Comparison of ENCODE assay signal across 9 mouse cellular contexts in genomic region chr8:128594780-128595179, GRCm38 (mm10).
DNase-seq lines count a peak whose midpoint lies in the region; ATAC-seq and TF ChIP-seq lines count a peak whose summit lies in the region.
"Had no signal": no experiment of that assay in that cellular context is flagged by ENCODE, and none has a peak within 500 bp of the region (broad histone marks: within the 10 kb centered on the region; RNA-seq: fewer than 3 reads in every experiment).

No protein-coding gene starts in this region.

- TF ChIP-seq POLR2A in bone marrow macrophage, adult 2 months (IDR thresholded peaks at IDR 0.05; ENCODE audit: borderline replicate concordance, low read depth, low read length), result no peak

- H3K4me3 ChIP-seq in midbrain, embryonic 10.5 days, result no peak overlapping the region
- no peak overlapping the region for H3K4me3 ChIP-seq in midbrain, embryonic 16.5 days (ENCODE audit: low read depth, low read length)
- H3K4me3 ChIP-seq in bone marrow macrophage, adult 2 months (ENCODE audit: insufficient read depth, low read length), result no peak overlapping the region
- H3K4me3 ChIP-seq in liver, embryonic 12.5 days, result no peak overlapping the region

- H3K4me1 ChIP-seq in midbrain, embryonic 10.5 days, result peaks cover 18% of the 10 kb centered on the region
- no peaks in the 10 kb centered on the region for H3K4me1 ChIP-seq in midbrain, embryonic 16.5 days (ENCODE audit: control insufficient read depth, insufficient read depth, low read length)
- peaks cover 32% of the 10 kb centered on the region for H3K4me1 ChIP-seq in bone marrow macrophage, adult 2 months (ENCODE audit: control insufficient read depth, insufficient read depth, low read length)
- H3K4me1 ChIP-seq in liver, embryonic 12.5 days, result no peaks in the 10 kb centered on the region

- no peak overlapping the region; the same call in 1 of the 2 replicates for H3K27ac ChIP-seq in midbrain, embryonic 10.5 days (replicated peaks)
- H3K27ac ChIP-seq in midbrain, embryonic 16.5 days (ENCODE audit: low read length), result no peak overlapping the region
- H3K27ac ChIP-seq in bone marrow macrophage, adult 2 months (ENCODE audit: insufficient read depth, low read depth, low read length), result peak overlapping the region; percentile 64
- H3K27ac ChIP-seq in liver, embryonic 12.5 days, result no peak overlapping the region
- H3K27ac ChIP-seq: liver, embryonic 14.5 days had no signal

- TF ChIP-seq CTCF in bone marrow macrophage, adult 2 months (IDR thresholded peaks at IDR 0.05; ENCODE audit: low read depth, low read length), result no peak

- 18% methylated on average over 1 of the region's 1 CpGs for WGBS in midbrain, embryonic 10.5 days
- WGBS in midbrain, embryonic 16.5 days, result 19% methylated on average over 1 of the region's 1 CpGs
- WGBS in liver, embryonic 12.5 days (ENCODE audit: insufficient replicate concordance), result 21% methylated on average over 1 of the region's 1 CpGs

- H3K36me3 ChIP-seq in midbrain, embryonic 10.5 days, result no peaks in the 10 kb centered on the region
- no peaks in the 10 kb centered on the region for H3K36me3 ChIP-seq in midbrain, embryonic 16.5 days (ENCODE audit: control insufficient read depth, insufficient read depth, low read length)
- no peaks in the 10 kb centered on the region for H3K36me3 ChIP-seq in liver, embryonic 12.5 days

- no peak overlapping the region for H3K9ac ChIP-seq in midbrain, embryonic 16.5 days (ENCODE audit: low read depth, low read length)
- no peak overlapping the region for H3K9ac ChIP-seq in liver, embryonic 12.5 days
- H3K9ac ChIP-seq: liver, embryonic 14.5 days had no signal

- no peak for ATAC-seq in midbrain, embryonic 16.5 days
- peak; percentile 34 for ATAC-seq in megakaryocyte, adult 5-6 weeks (ENCODE audit: poor library complexity, severe bottlenecking)
- no peak for ATAC-seq in liver, embryonic 12.5 days

- H3K4me2 ChIP-seq in midbrain, embryonic 16.5 days (ENCODE audit: low read length), result no peak overlapping the region
- no peak overlapping the region for H3K4me2 ChIP-seq in liver, embryonic 12.5 days

- H3K27me3 ChIP-seq in midbrain, embryonic 10.5 days (ENCODE audit: low read depth, poor library complexity, severe bottlenecking), result no peaks in the 10 kb centered on the region
- no peaks in the 10 kb centered on the region for H3K27me3 ChIP-seq in midbrain, embryonic 16.5 days (ENCODE audit: control insufficient read depth, insufficient read depth, low read depth, low read length)
- no peaks in the 10 kb centered on the region for H3K27me3 ChIP-seq in liver, embryonic 12.5 days (replicated peaks)

- no peaks in the 10 kb centered on the region for H3K9me3 ChIP-seq in midbrain, embryonic 10.5 days (replicated peaks)
- no peaks in the 10 kb centered on the region for H3K9me3 ChIP-seq in midbrain, embryonic 16.5 days (replicated peaks; ENCODE audit: control insufficient read depth, low read length, poor library complexity, severe bottlenecking)
- no peaks in the 10 kb centered on the region for H3K9me3 ChIP-seq in liver, embryonic 12.5 days (replicated peaks)

- DNase-seq in midbrain, embryonic 10.5 days (ENCODE audit: low spot score), result peak; percentile 32
- DNase-seq in gastrocnemius, adult 18-20 months (ENCODE audit: low spot score), result peak; percentile 42
- no peak for DNase-seq in B cell, adult 2 months
- DNase-seq in layer of hippocampus, adult 9-10 months (ENCODE audit: low spot score), result no peak

Comparison
In these comparisons a context has a peak if more than half of its experiments do, and no peak if none do; other contexts are left out.
1. DNase-seq: peak in midbrain, embryonic 10.5 days (single experiment) and gastrocnemius, adult 18-20 months (single experiment); none in B cell, adult 2 months (0 of 2) and layer of hippocampus, adult 9-10 months (single experiment).